Mouse (Mus musculus) spleen, adult 2 months (tissue): ENCODE measurements at regions not wholly inside any gene's neighbourhood (a gene's known extent, or its start where the extent isn't known, plus 50 kb on each side); places are given as distances from the start of the nearest gene placed in this dataset.

ENCODE experiments used
- CTCF ChIP-seq: fragments of 200-500 bp; IDR thresholded peaks from 2 replicates; pipeline ENCODE4 v1.5.1; 2011; ENCODE audit warnings: mild to moderate bottlenecking, inconsistent platforms; ENCODE audit not compliant: insufficient read depth, insufficient read length, insufficient replicate concordance; ENCODE audit errors: extremely low read depth
- POLR2A ChIP-seq: fragments of 200-500 bp; IDR thresholded peaks from 2 replicates; pipeline ENCODE4 v1.6.1; 2011; ENCODE audit warnings: low read depth, low read length, inconsistent platforms

GRCm38 (mm10) chr15:72200861-72201260 is 1633.5 kb upstream of the Gm6569 start:
- TF ChIP-seq CTCF (no peak), POLR2A (no peak)
